Mouse (Mus musculus): ENCODE measurements at regions not wholly inside any gene's neighbourhood (a gene's known extent, or its start where the extent isn't known, plus 50 kb on each side); places are given as distances from the start of the nearest gene placed in this dataset.

DNA sequence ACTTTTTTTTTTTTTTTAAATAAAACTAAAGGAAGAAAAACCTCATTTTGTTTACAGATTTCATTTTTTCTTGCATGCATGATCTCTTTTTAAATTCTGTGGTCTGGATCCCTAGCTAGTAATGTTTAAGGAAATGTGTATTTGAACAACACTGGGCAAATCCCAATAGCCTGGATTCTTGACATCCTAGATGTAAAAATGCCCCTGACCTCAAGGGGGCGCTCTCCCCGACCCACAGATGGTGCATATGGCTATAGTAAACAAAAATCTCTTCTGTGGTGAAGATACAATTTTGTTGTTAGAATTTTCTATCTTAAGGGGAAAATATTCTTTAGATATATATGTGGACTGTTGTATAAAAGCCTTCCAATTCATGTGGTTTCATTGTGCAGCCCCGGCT is 67.1 kb upstream of the Trpm3 start:
- no peak for TF ChIP-seq RAD21 (IDR thresholded peaks at IDR 0.05; ENCODE audit: low read depth, low read length)
- no peak for TF ChIP-seq JUND (IDR thresholded peaks at IDR 0.05; ENCODE audit: low read depth, low read length)
- TF ChIP-seq USF1 (IDR thresholded peaks at IDR 0.05; ENCODE audit: low read depth, low read length) = no peak

Data from MEL (cell line).